Mouse (Mus musculus) intestine, postnatal 0 days (tissue): ENCODE measurements around the gene Mettl1. TPM values are rescaled to one million over a fixed set of nuclear protein-coding genes. Genes with fewer than 3 reads are reported as not detected.
A peak's percentile ranks its signal among the peaks of the same experiment; 100 is the strongest.

Experiments
- ATAC-seq: fragments of 200-750 bp; cut with Nextera tagmentation; 2 replicates; pipeline ENCODE4 v1.8.0; 2017; ENCODE audit warnings: mild to moderate bottlenecking, moderate TSS enrichment, moderate library complexity
- H3K27ac ChIP-seq: fragments of 300-500 bp; sonication (generic); 2 replicates; pipeline ENCODE4 v1.5.1; 2014; ENCODE audit warnings: mild to moderate bottlenecking, low read depth, low read length, moderate library complexity
- H3K27me3 ChIP-seq: fragments of 300-500 bp; sonication (generic); replicated peaks from 2 replicates; pipeline ENCODE4 v1.6.1; 2014; ENCODE audit warnings: low read length, mixed read lengths; ENCODE audit not compliant: control insufficient read depth, insufficient read depth
- H3K36me3 ChIP-seq: fragments of 300-500 bp; sonication (generic); 2 replicates; pipeline ENCODE4 v1.6.1; 2014; ENCODE audit warnings: mild to moderate bottlenecking, moderate library complexity; ENCODE audit not compliant: control insufficient read depth, insufficient read depth
- H3K4me1 ChIP-seq: fragments of 300-500 bp; sonication (generic); replicated peaks from 2 replicates; pipeline ENCODE4 v1.6.1; 2014; ENCODE audit warnings: antibody characterized with exemption, low read length, mixed read lengths; ENCODE audit not compliant: control insufficient read depth, insufficient read depth
- H3K4me2 ChIP-seq: fragments of 300-500 bp; sonication (generic); replicated peaks from 2 replicates; pipeline ENCODE4 v1.6.1; 2014; ENCODE audit warnings: low read depth, mild to moderate bottlenecking, moderate library complexity
- H3K4me3 ChIP-seq: fragments of 300-500 bp; sonication (generic); 2 replicates; pipeline ENCODE4 v1.5.1; 2014; ENCODE audit warnings: low read depth, low read length
- H3K9ac ChIP-seq: fragments of 300-500 bp; sonication (generic); 2 replicates; pipeline ENCODE4 v1.6.1; 2014; ENCODE audit warnings: mild to moderate bottlenecking, low read depth, low read length
- H3K9me3 ChIP-seq: fragments of 300-500 bp; sonication (generic); 2 replicates; pipeline ENCODE4 v1.6.1; 2016; ENCODE audit warnings: mixed run types; ENCODE audit not compliant: control insufficient read depth
- CTCF ChIP-seq: sonication (generic); IDR thresholded peaks from 2 replicates; pipeline ENCODE4 v1.5.1; 2016; ENCODE audit warnings: low read depth, mild to moderate bottlenecking, control low read depth, antibody characterized with exemption, moderate library complexity
- WGBS: fragments of 180-500 bp; shearing (Covaris S2); extraction: QIAGEN DNeasy Blood & Tissue Kit; methylation state at CpG from one replicate; pipeline ENCODE4 v1.1.7; 2014; 5-methylcytosine and 5-hydroxymethylcytosine counted together
- polyA plus RNA-seq: library from polyadenylated mRNA; unstranded; fragments of >200 nt; fragmentation: Nextera tagmentation; extraction: Ambion mirVana; gene quantifications from 2 replicates; pipeline ENCODE4 v1.2.1, GENCODE M21; 2015

Mettl1 gene
- polyA plus RNA-seq, 1 experiment from 2014 or later, result 19.8 TPM

DNA sequence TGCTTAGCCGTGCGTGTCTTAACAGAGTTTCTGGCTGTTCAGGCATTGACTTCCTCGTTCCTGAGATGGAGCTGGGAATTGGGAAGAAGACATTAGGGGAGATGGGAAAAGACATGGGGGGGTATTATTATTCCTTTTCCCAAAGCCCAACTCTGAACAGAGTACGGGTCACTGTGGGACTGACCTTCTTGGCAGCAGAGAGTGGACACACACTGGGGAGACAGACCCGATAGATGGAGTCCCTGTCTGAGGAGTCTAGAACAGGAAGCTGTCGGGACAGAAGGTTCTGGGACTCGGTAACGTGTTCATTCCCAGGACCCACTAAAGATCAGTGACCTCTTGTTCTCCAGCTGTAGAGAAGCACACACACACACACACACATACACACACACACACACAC is 34.4 kb downstream of the Mettl1 start:
- 66% methylated on average over 8 of the region's 8 CpGs for WGBS
- ATAC-seq, result no peak
- H3K4me2 ChIP-seq, result no peak overlapping the region
- H3K36me3 ChIP-seq, result no peaks in the 10 kb centered on the region
- H3K9ac ChIP-seq, result no peak overlapping the region
- H3K27me3 ChIP-seq, result peaks cover 52% of the 10 kb centered on the region
- H3K4me3 ChIP-seq, result no peak overlapping the region
- no peak for TF ChIP-seq CTCF
- no peaks in the 10 kb centered on the region for H3K9me3 ChIP-seq
- 0 out of 2 replicates have a peak, but pooled peaks cover 7% of the 10 kb centered on the region for H3K4me1 ChIP-seq
- no peak overlapping the region for H3K27ac ChIP-seq

DNA sequence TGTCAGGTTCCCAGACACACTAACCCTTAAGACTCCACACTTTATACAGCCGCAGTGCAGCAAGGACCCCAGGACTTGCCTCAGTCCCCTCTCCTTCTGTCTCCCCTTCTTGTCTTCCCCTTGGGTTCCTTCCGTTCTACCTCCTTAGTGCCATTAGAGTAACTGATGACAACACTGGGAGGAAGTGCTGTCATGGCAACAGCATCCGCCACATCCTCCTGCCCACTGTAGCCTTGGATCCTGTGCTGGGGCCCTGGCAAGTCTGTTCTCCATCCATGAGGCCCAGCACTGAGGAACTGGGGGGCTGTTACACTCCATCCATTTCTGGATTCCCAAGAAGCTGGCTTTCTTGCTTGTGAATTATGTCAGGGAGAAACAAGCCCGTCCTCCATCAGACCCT is 34.9 kb downstream of the Mettl1 start:
- 0 out of 2 replicates have a peak, but pooled peaks cover 4% of the 10 kb centered on the region for H3K4me1 ChIP-seq
- no peaks in the 10 kb centered on the region for H3K36me3 ChIP-seq
- H3K9me3 ChIP-seq, result no peaks in the 10 kb centered on the region
- WGBS, result 34% methylated on average over 4 of the region's 4 CpGs
- no peak overlapping the region for H3K4me3 ChIP-seq
- no peak overlapping the region for H3K4me2 ChIP-seq
- ATAC-seq, result no peak
- no peak overlapping the region for H3K9ac ChIP-seq
- no peak for TF ChIP-seq CTCF
- no peak overlapping the region for H3K27ac ChIP-seq
- H3K27me3 ChIP-seq, result peaks cover 56% of the 10 kb centered on the region

DNA sequence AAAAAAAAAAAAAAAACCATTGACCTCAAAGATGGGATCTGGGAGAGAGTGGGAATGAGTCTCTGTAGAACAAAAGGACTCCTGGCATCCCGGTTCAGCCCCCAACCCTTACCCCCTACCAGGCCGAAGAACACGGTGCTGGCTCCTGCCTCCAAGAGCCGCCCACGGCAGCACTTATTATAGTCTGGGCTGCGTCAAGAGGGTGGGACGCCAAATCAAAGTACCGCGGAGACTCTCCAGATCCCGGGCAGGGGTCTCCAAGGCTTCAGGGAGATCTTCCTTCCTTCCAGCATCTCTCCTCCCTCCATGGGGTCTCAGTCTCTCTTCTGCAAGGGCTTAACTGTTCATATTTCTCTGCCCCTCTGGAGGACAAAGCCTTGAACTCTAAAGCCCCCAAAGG is 36.3 kb downstream of the Mettl1 start:
- ATAC-seq, result no peak
- Histone ChIP-seq H3K9ac (no peak overlapping the region), H3K9me3 (no peaks in the 10 kb centered on the region), H3K27me3 (peaks cover 63% of the 10 kb centered on the region), H3K27ac (no peak overlapping the region), H3K4me3 (no peak overlapping the region), H3K36me3 (no peaks in the 10 kb centered on the region), H3K4me2 (no peak overlapping the region), H3K4me1 (0 out of 2 replicates have a peak, but pooled peaks cover 5% of the 10 kb centered on the region)
- TF ChIP-seq CTCF, result no peak
- WGBS, result 12% methylated on average over 10 of the region's 10 CpGs

GRCm38 (mm10) chr10:127078001-127078676 is 36.9 kb downstream of the Mettl1 start:
- ATAC-seq, result no peak
- WGBS, result 5% methylated on average over 12 of the region's 12 CpGs
- H3K4me3 ChIP-seq, result peak overlapping the region; percentile 41; the same call in 1 of the 2 replicates
- H3K9ac ChIP-seq, result no peak overlapping the region
- H3K4me1 ChIP-seq, result peaks cover 5% of the 10 kb centered on the region; the same call in 1 of the 2 replicates
- TF ChIP-seq CTCF, result no peak
- no peaks in the 10 kb centered on the region for H3K36me3 ChIP-seq
- no peak overlapping the region for H3K27ac ChIP-seq
- peaks cover 69% of the 10 kb centered on the region for H3K27me3 ChIP-seq
- peak overlapping the region; percentile 71 for H3K4me2 ChIP-seq
- no peaks in the 10 kb centered on the region for H3K9me3 ChIP-seq

DNA sequence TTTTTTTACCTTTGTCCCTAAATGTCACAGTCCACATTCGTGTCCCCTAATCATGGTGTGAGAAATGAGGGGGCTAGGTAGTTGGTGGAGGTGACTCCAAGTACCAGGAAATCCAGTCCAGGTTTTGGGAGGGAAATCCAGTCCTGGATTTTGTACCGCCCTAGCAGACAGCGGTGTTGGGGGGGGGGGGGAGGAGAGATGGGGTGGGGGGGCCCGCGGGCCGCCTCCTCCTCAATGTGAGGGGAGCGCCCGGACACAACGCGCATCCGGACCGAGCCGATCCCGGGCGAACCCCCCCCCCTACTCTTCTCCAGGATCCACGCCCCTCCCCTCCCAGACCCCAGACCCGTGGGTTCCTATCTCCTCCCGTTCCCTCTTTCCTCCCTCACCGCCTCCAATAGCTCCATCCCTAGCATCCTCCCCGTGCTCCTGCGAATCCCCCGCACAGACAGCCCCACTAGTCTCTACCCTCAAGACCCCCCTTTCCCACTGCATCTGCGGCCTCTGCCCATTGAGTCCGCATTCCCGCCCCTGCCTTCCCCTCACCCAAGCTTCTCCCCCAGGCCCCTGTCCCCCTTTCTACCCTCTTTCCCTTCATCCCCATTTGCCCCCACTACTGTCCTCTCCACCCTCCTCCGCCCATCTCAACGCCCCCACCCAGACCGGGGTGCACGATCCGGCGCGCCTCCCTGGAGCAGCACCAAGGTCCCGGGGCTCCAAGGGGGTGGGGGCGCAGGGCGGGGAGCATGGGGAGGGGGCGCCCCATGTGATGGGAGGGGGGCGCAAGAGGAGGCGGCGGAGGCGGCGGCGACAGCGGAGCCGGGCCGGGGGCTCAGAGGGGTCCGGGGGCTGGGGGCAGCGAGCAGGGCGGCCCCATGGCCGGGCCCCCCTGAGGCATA is 37.7 kb downstream of the Mettl1 start:
- no peak for TF ChIP-seq CTCF
- H3K4me3 ChIP-seq, result peak overlapping the region; percentile 41
- H3K27me3 ChIP-seq, result peaks cover 77% of the 10 kb centered on the region
- peak overlapping the region; percentile 71 for H3K4me2 ChIP-seq
- peaks cover 5% of the 10 kb centered on the region; the same call in 1 of the 2 replicates for H3K4me1 ChIP-seq
- no peaks in the 10 kb centered on the region for H3K36me3 ChIP-seq
- 4% methylated on average over 44 of the region's 49 CpGs for WGBS
- ATAC-seq, result no peak
- H3K9ac ChIP-seq, result no peak overlapping the region
- no peaks in the 10 kb centered on the region for H3K9me3 ChIP-seq
- H3K27ac ChIP-seq, result no peak overlapping the region

DNA sequence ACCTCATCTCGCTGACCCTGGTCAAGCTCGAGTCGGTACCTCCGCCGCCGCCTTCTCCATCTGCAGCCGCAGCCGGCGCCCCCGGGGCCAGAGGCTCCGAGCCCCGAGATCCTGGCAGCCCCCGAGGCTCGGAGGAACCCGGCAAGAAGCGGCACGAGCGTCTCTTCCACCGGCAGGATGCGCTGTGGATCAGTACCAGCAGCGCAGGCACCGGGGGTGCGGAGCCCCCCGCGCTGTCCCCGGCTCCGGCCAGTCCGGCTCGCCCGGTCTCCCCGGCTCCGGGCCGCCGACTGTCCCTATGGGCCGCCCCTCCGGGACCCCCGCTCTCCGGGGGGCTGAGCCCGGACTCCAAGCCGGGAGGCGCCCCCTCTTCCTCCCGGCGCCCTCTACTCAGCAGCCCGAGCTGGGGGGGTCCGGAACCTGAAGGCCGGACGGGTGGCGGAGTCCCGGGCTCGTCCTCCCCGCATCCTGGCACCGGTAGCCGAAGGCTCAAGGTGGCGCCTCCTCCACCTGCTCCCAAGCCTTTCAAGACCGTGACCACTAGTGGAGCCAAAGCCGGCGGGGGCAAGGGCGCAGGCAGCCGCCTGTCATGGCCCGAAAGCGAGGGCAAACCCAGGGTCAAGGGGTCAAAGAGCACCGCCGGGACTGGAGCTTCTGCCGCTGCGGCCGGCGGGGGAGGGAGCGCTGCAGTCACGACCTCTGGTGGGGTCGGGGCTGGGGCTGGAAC is 38.6 kb downstream of the Mettl1 start:
- peak; percentile 49 for TF ChIP-seq CTCF
- peak overlapping the region; percentile 41 for H3K4me3 ChIP-seq
- no peaks in the 10 kb centered on the region for H3K9me3 ChIP-seq
- WGBS, result 3% methylated on average over 70 of the region's 70 CpGs
- peak overlapping the region; percentile 11; the same call in 1 of the 2 replicates for H3K9ac ChIP-seq
- no peak for ATAC-seq
- H3K4me2 ChIP-seq, result peak overlapping the region; percentile 71
- peaks cover 85% of the 10 kb centered on the region for H3K27me3 ChIP-seq
- no peaks in the 10 kb centered on the region for H3K36me3 ChIP-seq
- H3K4me1 ChIP-seq, result peaks cover 5% of the 10 kb centered on the region; the same call in 1 of the 2 replicates
- no peak overlapping the region for H3K27ac ChIP-seq
